Mouse (Mus musculus) hematopoietic stem cell, adult 5-6 weeks (primary cell): Measurements from ENCODE around the gene Bag2. TPM values are rescaled to one million over a fixed set of nuclear protein-coding genes. Genes with fewer than 3 reads are reported as not detected.

Experiments
- ATAC-seq, 2 experiments: fragments of 125-278 bp in 1 of 2; replicated peaks in 1 of 2; 2 replicates each; pipeline ENCODE4 v1.8.0; 2016 to 2017; ENCODE audit warnings: inconsistent platforms in 2 of 2, mild to moderate bottlenecking in 2 of 2, moderate number of reproducible peaks in 2 of 2, low read depth in 1 of 2, moderate TSS enrichment in 1 of 2; ENCODE audit not compliant: low FRiP score in 2 of 2, poor library complexity in 2 of 2, severe bottlenecking in 2 of 2, insufficient read depth in 1 of 2, low TSS enrichment in 1 of 2
- total RNA-seq: library from RNA; stranded (forward); fragments of 172-1452, 232-1000 nt; gene quantifications from 2 replicates; pipeline ENCODE4 v1.2.3, GENCODE M21; 2017

Gene Bag2
- total RNA-seq, 1 experiment from 2014 or later, result 37.5 TPM

DNA sequence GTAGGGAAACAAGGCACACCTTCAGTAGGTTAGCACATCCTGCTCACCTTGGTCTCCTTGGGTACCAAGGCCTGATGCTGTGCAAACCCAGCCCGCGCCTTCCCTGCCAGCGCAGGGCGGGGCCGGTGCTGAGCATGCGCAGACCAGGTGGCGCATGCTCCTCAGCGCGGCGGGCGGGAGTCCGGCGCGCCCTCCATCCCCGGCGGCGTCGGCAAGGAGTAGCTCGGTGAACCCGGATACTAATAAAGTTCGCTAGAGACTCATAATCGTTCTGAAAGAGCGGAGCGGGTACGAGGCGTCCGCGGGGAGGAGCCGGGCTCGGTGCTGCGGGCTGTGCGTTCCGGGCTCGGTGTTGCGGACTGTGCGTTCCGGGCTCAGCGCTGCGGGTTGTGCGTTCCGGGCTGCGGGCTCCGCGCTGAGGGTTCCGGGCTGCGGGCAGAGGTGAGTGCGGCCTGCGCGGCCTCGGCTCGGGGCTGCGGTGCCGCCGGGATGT lies 37.8 kb downstream of the Bag2 start, which contains the start of gene Rab23:
Gene Rab23 (plus strand): TSS at position 155 of the 493 bp plus-strand sequence.
- ATAC-seq, result peak; percentile 86 to 89

DNA sequence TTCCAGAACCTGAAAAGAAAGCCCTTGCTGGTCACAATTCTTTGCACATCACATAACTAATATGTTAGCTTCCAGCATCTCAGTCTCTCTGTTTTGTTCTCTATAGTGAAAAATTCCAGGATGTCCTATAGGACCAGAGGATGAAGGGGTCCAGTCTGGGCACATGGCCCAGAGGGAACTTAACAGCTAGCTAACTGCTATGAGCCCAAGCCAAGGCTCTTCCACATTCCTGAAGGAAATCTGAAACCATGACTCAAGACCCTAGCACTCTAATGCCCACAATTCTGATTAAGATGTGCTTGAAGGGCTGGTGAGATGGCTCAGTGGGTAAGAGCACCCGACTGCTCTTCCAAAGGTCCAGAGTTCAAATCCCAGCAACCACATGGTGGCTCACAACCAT lies 40.0 kb downstream of the Bag2 start:
- no peak for ATAC-seq

DNA sequence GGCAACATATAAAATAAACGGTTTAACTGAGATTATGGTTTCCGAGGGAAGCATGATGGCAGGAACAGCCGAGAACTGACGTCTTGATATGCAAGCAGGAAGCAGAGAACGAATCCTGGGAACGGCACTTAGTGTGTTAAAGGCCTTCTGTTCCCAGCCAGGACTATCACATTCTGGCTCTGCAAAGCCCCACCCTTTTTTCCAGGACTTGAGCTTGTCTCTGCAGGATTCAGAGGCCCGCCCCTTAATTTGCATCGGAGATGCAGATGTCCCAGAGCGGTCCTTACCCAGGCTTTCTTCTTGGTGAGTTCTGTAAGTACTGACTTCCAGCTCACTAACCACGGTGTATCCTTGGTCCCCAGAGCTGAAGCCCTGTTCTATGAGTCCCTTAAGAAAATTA lies 42.8 kb downstream of the Bag2 start:
- ATAC-seq, result no peak

DNA sequence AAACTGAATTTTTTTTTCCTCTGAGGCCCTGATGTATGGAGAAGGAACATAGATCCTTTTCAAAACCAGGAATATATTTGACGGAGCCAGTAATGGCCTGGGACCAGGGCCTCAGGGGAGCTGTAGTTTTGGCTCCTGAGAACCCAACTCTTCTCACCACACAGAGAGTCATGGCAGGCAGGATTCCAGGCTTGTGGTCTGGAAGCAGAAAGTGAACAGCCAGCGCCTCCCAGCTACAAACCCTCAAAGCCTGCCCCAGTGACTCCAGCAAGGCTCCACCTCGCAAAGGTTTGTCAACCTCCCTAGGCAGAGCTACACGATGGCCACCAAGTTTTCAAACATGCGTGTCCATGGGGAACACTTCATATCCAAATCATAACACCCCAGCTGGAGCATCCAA lies 45.6 kb downstream of the Bag2 start:
- no peak; a peak in 1 of 4 replicates for ATAC-seq

- no peak for ATAC-seq
Measured at GRCm38 (mm10) chr1:33709615-33710014, 48.0 kb downstream of the Bag2 start.

- ATAC-seq, result no peak
Measured at GRCm38 (mm10) chr1:33701244-33701643, 56.4 kb downstream of the Bag2 start.

DNA sequence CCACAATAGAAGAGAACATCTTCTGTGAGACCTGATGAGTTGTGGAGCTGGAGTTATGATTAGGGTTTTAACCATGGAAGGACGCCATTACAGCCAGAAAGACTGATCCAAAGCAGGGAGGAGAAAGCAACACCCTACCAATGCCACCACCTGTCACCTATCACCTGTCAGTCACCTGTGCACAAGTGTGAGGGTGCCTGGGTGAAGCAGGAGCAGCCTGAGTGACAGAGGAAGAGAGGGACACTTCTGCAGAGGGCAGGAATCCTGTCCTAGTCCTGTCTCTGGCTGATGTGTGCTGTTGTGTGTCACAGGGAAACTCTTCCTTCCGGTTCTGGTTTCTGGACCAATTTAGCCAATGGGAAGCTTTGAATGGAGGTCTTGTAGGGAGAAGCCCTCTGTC lies 61.6 kb downstream of the Bag2 start:
- ATAC-seq, result no peak

Other genes with a start within 250 kb of the Bag2 start
- 62.6 and 81.5 TPM in 2 replicates for gene Prim2, start 88.0 kb downstream of the Bag2 start, total RNA-seq
- 8.4 and 8.5 TPM in 2 replicates for gene Rab23, start 37.9 kb downstream of the Bag2 start, total RNA-seq
- gene Zfp451, start 56.8 kb upstream of the Bag2 start, total RNA-seq, result 37.5 and 43.9 TPM in 2 replicates
- 0.38 TPM in 1 of 2 replicates, not detected in the other for gene Bend6, start 150.0 kb upstream of the Bag2 start, total RNA-seq
- gene Dst, start 150.4 kb upstream of the Bag2 start, total RNA-seq, result 48.7 and 58.5 TPM in 2 replicates